Mouse (Mus musculus) neural tube, embryonic 13.5 days (tissue): ENCODE measurements around the gene Plxdc1. TPM values are rescaled to one million over a fixed set of nuclear protein-coding genes. Genes with fewer than 3 reads are reported as not detected.
A peak's percentile ranks its signal among the peaks of the same experiment; 100 is the strongest.

Source experiments
- ATAC-seq: fragments of 200-750 bp; cut with Nextera tagmentation; 2 replicates; pipeline ENCODE4 v1.8.0; 2017; ENCODE audit warnings: low read depth, mild to moderate bottlenecking, moderate TSS enrichment, moderate library complexity
- H3K27ac ChIP-seq: fragments of 300-500 bp; sonication (generic); replicated peaks from 2 replicates; pipeline ENCODE4 v1.5.1; 2015; ENCODE audit warnings: moderate library complexity, mild to moderate bottlenecking, inconsistent platforms
- H3K27me3 ChIP-seq: fragments of 300-500 bp; sonication (generic); 2 replicates; pipeline ENCODE4 v1.6.1; 2015; ENCODE audit warnings: mild to moderate bottlenecking, inconsistent platforms
- H3K36me3 ChIP-seq: fragments of 300-500 bp; sonication (generic); 2 replicates; pipeline ENCODE4 v1.6.1; 2015; ENCODE audit warnings: mild to moderate bottlenecking, inconsistent platforms
- H3K4me1 ChIP-seq: fragments of 300-500 bp; sonication (generic); replicated peaks from 2 replicates; pipeline ENCODE4 v1.6.1; 2015; ENCODE audit warnings: inconsistent platforms
- H3K4me2 ChIP-seq: fragments of 300-500 bp; sonication (generic); 2 replicates; pipeline ENCODE4 v1.6.1; 2015; ENCODE audit warnings: inconsistent platforms, mild to moderate bottlenecking, moderate library complexity
- H3K4me3 ChIP-seq: fragments of 300-500 bp; sonication (generic); 2 replicates; pipeline ENCODE4 v1.5.1; 2015; ENCODE audit warnings: mild to moderate bottlenecking, inconsistent platforms
- H3K9ac ChIP-seq: fragments of 300-500 bp; sonication (generic); 2 replicates; pipeline ENCODE4 v1.6.1; 2015; ENCODE audit warnings: moderate library complexity, mild to moderate bottlenecking, inconsistent platforms
- H3K9me3 ChIP-seq: fragments of 300-500 bp; sonication (generic); 2 replicates; pipeline ENCODE4 v1.6.1; 2016; ENCODE audit warnings: inconsistent platforms
- WGBS: fragments of 180-500 bp; shearing (Covaris S2); methylation state at CpG from one replicate; pipeline ENCODE4 v1.1.7; 2015; 5-methylcytosine and 5-hydroxymethylcytosine counted together
- polyA plus RNA-seq: library from polyadenylated mRNA; unstranded; fragments of >200 nt; fragmentation: Nextera tagmentation; extraction: Ambion mirVana; gene quantifications from 2 replicates; pipeline ENCODE4 v1.2.1, GENCODE M21; 2015

Gene Plxdc1
- polyA plus RNA-seq, 1 experiment from 2014 or later: 0.71 TPM

DNA sequence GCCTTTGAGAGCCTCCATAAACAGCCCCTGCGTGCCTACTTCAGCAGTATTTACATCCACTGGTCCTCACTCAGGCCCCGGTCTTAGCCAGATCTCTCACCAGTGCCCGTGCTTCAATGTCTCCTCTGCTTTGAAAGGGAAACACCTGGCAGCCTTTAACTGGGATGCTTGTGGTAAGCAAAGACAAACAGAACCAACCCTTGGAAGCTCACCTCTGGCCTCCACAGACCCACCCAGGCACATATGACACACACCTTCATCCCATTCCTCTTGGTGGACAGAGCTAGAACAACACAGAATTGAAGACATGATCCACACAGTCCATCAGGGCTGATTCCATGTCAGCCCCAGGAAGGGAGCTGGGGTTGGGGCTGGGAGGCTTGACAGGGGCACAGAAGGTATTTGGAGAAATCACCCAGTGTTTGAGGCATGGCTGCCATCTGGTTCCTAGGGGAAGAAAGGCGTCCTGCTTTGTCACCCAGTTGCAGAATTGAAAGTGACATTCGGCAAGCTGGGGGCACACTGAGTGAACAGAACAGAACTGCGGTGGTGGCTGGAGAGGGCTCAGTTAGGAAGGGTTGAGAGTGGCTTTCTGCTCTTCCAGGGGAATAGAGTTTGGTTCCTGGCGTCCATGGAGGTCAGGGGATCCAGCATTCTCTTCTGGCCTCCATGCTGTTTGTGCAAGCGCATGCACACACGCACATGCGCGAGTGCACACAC lies 12.0 kb upstream of the Plxdc1 start:
- H3K4me2 ChIP-seq: no peak overlapping the region
- H3K9ac ChIP-seq: no peak overlapping the region
- peaks cover 29% of the 10 kb centered on the region; the same call in 1 of the 2 replicates for H3K27me3 ChIP-seq
- no peak overlapping the region for H3K27ac ChIP-seq
- no peak overlapping the region for H3K4me3 ChIP-seq
- peaks cover 41% of the 10 kb centered on the region for H3K4me1 ChIP-seq
- H3K9me3 ChIP-seq: no peaks in the 10 kb centered on the region
- peaks cover 9% of the 10 kb centered on the region for H3K36me3 ChIP-seq
- WGBS: 81% methylated on average over 11 of the region's 11 CpGs
- ATAC-seq: no peak

DNA sequence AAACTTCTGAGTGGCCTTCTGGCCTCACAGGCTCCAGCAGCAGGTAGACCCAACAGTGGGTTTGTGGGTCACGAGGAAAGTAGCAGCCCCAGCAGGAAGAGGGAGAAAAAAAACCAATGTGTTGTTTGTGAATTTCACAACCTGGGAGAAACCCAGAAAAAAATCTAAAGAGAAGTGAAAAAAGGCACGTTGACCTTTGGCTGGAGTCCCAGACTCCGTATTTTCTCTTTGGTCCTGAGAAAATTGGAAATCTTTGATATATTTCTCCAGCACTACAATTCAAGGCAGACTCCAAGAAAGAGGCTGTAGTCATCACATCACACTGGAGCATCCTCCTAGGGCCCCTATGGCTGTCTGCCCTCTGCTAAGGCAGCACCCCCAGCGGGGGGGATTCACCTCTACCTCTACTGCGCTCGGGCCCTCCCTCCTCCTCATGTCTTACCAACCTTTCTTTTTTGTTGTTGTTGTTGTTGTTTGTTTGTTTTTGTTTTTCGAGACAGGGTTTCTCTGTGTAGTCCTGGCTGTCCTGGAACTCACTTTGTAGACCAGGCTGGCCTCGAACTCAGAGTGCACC lies 11.2 kb upstream of the Plxdc1 start:
- Histone ChIP-seq H3K9me3 (no peaks in the 10 kb centered on the region), H3K4me2 (no peak overlapping the region), H3K9ac (no peak overlapping the region), H3K4me1 (peaks cover 34% of the 10 kb centered on the region), H3K36me3 (peaks cover 2% of the 10 kb centered on the region; the same call in 1 of the 2 replicates), H3K27ac (no peak overlapping the region), H3K27me3 (peaks cover 29% of the 10 kb centered on the region; the same call in 1 of the 2 replicates), H3K4me3 (no peak overlapping the region)
- WGBS: 78% methylated on average over 8 of the region's 8 CpGs
- ATAC-seq: no peak

DNA sequence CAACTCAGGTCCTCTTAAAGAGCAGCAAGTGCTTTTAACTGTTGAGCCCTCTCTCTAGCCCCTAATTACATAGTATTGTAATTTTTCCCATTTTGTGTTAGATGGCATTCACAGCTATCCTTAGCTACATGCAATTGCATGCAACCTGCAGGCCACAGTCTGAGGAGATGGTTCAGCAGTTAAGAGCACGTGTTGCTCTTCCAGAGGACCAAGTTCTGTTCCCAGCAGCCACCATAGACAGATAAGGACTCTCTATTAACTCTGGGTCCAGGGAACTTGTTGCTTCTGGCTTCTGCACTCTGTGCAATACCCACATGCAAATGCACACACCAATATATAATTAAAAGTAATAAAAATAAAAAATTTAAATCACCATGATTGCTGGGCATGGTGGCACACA lies 10.4 kb upstream of the Plxdc1 start:
- no peaks in the 10 kb centered on the region for H3K9me3 ChIP-seq
- WGBS: 66% methylated on average over 1 of the region's 1 CpGs
- no peaks in the 10 kb centered on the region for H3K36me3 ChIP-seq
- H3K9ac ChIP-seq: no peak overlapping the region
- ATAC-seq: no peak
- no peak overlapping the region for H3K4me2 ChIP-seq
- H3K27ac ChIP-seq: no peak overlapping the region
- H3K4me1 ChIP-seq: peaks cover 26% of the 10 kb centered on the region
- peaks cover 23% of the 10 kb centered on the region; the same call in 1 of the 2 replicates for H3K27me3 ChIP-seq
- no peak overlapping the region for H3K4me3 ChIP-seq

DNA sequence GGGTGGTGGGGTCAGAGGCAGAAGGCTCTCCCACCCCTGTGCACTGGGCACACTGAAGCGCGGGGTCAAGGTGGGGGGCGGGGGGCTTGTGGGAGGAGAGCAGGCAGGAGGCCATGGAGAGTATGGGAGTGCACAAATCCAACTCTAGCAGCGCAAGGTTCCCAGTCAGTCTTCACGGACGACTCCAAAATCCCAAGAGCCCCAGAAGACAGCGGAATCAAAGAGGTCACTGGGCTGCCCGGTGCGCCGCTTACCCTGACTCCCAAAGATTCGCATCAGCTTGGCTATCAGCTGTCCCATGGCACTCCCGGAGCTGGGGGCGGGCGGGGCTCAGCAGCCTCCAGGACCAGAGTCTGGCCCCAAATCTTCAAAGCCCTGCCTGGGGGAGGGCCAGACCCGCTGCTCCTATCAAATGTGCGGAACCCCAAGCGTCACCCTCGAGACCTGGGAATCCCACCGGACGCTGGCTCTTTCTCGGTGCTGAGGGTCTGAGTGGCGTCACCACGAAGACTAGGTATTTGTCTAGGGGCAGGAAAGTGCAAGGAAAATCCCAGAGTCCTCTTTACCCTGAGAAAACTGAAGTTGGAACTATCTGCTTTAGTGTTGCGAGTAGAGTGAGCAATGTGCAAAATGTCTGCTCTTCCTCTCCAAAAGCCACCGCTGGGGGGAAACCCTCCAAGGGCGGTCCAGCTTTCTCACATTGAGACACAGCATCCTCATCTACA lies 9.5 kb upstream of the Plxdc1 start, which contains the start of gene Arl5c:
TSS of gene Arl5c (minus strand) at position 618 of the 725 bp plus-strand sequence.
- Histone ChIP-seq H3K27ac (no peak within 1 kb of the TSS), H3K9me3 (no peaks in the 10 kb centered on the region), H3K4me1 (peaks cover 26% of the 10 kb centered on the region), H3K27me3 (peaks cover 18% of the 10 kb centered on the region; the same call in 1 of the 2 replicates), H3K9ac (peak within 1 kb of the TSS; percentile 63), H3K4me2 (peak within 1 kb of the TSS; percentile 70), H3K4me3 (peak within 1 kb of the TSS; percentile 38), H3K36me3 (no peaks in the 10 kb centered on the region)
- ATAC-seq: peak; percentile 40
- WGBS: under 1% methylated on average over 26 of the region's 26 CpGs

DNA sequence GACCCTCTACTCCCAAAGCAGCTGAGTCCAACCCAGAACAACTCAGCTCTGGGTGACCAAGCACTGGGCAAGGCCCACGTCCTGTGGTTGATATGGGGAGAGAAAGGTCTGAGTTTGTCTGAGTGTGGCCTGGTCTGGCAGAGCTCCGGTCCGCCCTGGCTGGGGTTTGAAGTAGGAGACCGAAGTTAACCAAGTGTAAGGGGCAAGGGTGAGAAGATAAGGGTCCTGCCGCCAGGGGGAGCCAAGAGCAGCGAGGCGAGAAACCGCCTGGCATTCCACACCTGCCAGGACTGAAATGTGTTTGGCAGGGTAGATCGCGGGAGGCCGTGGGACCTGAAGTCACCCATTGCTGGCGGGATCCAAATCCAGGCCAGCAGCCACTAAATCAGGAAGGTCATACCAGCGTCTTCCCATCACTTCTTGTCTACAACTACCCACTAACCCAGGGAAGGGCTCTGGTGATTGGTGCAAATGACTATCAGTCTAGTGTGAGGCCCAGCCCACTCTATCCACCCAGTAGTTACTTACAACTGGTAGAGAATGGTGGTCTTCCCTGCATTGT lies 8.4 kb upstream of the Plxdc1 start:
- H3K4me2 ChIP-seq: peak overlapping the region; percentile 70
- 6% methylated on average over 13 of the region's 13 CpGs for WGBS
- H3K27me3 ChIP-seq: peaks cover 15% of the 10 kb centered on the region; the same call in 1 of the 2 replicates
- H3K9ac ChIP-seq: peak overlapping the region; percentile 63
- no peak overlapping the region for H3K27ac ChIP-seq
- H3K4me1 ChIP-seq: peaks cover 29% of the 10 kb centered on the region
- H3K4me3 ChIP-seq: peak overlapping the region; percentile 38
- no peaks in the 10 kb centered on the region for H3K9me3 ChIP-seq
- H3K36me3 ChIP-seq: no peaks in the 10 kb centered on the region
- peak; percentile 32; the same call in 1 of the 2 replicates for ATAC-seq

DNA sequence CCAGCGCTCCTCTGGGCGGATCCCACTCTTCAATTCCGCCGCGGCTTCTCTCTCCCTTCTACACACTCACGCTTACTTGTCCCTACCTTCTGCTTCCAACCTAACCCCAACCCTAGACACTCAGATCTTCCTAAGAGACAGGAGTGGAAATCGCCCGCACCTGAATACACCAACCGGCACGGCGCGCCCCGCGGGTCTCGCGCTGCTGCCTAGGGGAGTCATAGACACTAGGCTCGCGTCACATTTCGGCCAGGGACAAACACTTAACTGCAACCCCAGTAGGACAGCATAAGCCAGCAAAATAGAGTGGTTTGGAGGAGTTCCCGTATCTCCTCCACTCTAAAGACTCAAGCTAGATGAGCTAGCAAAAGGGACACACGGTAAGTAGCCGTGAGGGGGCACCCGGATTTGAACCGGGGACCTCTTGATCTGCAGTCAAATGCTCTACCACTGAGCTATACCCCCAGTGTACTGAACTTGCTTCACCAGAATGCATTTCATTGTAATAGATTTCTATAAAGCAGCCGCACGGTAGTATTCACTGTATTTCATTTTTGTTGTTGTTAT lies 2.4 kb upstream of the Plxdc1 start:
- Histone ChIP-seq H3K27ac (peak overlapping the region; percentile 89), H3K9ac (peak overlapping the region; percentile 79), H3K4me2 (peak overlapping the region; percentile 81), H3K4me3 (peak overlapping the region; percentile 71), H3K9me3 (no peaks in the 10 kb centered on the region), H3K36me3 (no peaks in the 10 kb centered on the region), H3K4me1 (peaks cover 30% of the 10 kb centered on the region), H3K27me3 (peaks cover 34% of the 10 kb centered on the region)
- ATAC-seq: peak; percentile 87
- 1% methylated on average over 26 of the region's 26 CpGs for WGBS

DNA sequence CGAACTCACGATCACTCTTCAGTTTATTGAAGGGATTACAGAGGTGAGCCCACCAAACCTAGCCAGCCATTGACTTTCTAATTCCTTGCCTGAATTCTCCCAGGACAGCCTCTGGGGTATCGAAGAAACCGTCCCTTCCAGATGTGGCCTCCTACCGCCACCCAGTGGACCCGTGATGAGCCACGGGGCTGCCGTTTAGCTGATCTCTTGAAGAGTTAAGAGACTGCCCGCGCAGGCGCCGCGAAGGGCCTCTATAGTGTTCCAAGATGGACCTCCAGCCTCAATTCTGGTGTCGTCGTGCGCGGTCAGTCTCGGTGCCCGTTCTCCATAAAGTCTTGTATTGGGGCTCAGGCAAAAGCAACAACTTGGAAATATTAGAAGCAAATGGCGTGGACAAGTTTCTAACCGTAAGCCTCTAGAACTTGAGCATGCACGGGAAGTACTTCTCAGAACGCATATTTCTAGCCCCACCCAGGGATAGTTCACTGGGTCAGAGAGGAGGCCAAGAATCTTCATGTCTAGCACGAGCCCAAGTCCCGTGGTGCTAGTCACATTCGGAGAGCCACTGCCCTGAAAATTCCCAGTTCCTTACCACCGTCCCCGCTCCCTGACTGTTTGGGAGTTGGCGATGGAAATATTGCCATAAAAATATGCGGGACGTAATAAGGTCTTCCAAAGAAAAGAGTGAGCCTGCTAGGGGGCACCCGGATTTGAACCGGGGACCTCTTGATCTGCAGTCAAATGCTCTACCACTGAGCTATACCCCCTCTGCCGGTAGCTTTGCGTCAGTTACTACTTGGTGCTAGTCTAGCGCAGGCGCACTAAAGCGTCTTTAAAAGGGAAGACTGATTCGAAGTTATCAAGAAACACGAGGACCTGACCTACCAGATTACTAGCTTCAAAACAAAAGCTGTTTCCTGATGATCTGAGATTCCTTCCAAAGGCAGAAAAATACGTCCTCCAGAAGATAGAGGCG lies 1.6 kb upstream of the Plxdc1 start:
- ATAC-seq: peak; percentile 91
- Histone ChIP-seq H3K9me3 (no peaks in the 10 kb centered on the region), H3K27ac (peak overlapping the region; percentile 89), H3K4me2 (peak overlapping the region; percentile 81), H3K4me1 (peaks cover 30% of the 10 kb centered on the region), H3K27me3 (peaks cover 34% of the 10 kb centered on the region), H3K9ac (peak overlapping the region; percentile 79), H3K36me3 (no peaks in the 10 kb centered on the region), H3K4me3 (peak overlapping the region; percentile 71)
- WGBS: under 1% methylated on average over 42 of the region's 42 CpGs

DNA sequence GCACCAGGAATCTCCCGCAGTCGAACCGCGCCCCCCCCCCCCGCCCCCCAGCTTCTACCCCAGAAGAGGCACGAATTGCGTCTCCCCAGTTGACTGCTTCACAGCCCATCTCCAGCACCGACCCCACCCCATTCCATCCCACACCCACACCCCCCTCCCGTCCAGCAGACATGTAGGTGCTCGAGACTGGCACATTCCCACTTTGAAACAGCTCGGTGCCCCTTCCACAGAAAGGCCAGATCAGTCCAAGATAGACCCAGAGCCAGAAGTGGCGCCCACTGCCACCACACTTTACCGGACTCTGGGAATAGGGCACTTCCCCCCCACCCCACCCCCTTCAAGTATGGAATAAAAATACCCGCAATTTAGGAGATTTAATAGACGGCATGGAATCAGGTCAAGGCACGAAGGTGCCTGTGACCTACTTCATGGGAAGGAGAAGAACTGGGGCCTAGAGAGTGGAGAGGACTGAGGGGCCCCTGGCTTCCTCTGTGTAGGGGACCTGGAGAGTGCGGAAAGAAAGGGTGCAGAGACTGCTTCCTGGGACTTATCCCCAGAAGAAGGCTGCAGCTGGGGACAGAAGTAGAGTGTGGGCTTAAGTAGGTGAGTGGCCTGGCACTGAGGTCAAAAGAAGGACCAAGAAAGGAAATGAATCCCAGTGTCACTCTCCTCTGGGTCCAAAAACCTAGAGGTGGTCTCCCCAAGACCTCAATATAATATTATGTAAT lies 658 bp upstream of the Plxdc1 start:
- no peak overlapping the region for H3K27ac ChIP-seq
- H3K4me3 ChIP-seq: peak overlapping the region; percentile 71
- H3K4me1 ChIP-seq: peaks cover 30% of the 10 kb centered on the region
- no peak for ATAC-seq
- no peaks in the 10 kb centered on the region for H3K36me3 ChIP-seq
- peak overlapping the region; percentile 69 for H3K9ac ChIP-seq
- peak overlapping the region; percentile 81 for H3K4me2 ChIP-seq
- no peaks in the 10 kb centered on the region for H3K9me3 ChIP-seq
- H3K27me3 ChIP-seq: peaks cover 34% of the 10 kb centered on the region
- WGBS: 24% methylated on average over 17 of the region's 17 CpGs

DNA sequence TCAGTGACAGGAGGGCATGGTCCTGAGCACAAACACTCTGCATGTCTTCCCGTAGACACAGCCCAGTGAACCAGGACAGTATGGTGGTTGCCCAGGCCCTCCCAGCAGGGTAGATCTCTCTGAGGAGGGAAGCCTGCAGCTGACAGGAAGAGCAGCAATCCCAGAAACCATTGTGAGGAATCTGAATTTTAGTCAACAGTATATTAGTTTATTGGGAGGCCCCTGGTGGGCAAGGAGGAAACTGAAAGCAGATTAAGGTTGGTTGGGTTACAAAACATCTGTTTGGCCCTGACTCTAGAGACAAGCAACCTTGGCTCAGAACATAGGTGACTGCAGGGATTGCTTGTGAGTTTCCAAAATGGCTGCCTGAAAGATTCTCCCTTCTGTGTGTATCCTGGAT lies 2.3 kb downstream of the Plxdc1 start:
- Histone ChIP-seq H3K4me1 (peaks cover 20% of the 10 kb centered on the region), H3K9ac (no peak overlapping the region), H3K27me3 (peaks cover 34% of the 10 kb centered on the region), H3K4me2 (no peak overlapping the region), H3K9me3 (no peaks in the 10 kb centered on the region), H3K36me3 (no peaks in the 10 kb centered on the region), H3K4me3 (no peak overlapping the region), H3K27ac (no peak overlapping the region)
- WGBS: 87% methylated on average over 1 of the region's 1 CpGs
- no peak for ATAC-seq

DNA sequence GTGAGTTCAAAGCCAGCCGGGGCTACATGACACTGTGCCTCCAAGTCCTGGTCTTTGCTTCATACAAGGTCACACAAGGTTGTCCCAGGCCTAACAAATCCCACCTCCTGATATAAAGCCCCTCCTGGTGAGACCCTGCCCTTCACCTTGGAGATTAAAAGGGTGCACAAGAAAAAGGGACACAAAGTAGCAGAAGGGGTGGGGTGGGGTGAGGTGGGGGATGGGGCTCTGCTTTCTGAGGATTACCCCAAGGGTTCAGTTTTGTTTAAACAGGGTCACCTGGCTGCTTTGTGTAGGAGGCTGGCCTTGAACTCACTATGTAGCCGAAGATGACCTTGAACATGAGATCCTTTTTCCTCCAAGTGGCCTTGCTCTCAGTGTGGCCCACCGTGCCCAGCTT lies 2.7 kb downstream of the Plxdc1 start:
- no peaks in the 10 kb centered on the region for H3K36me3 ChIP-seq
- no peak overlapping the region for H3K4me3 ChIP-seq
- H3K4me2 ChIP-seq: no peak overlapping the region
- no peak overlapping the region for H3K27ac ChIP-seq
- WGBS: 95% methylated on average over 3 of the region's 3 CpGs
- H3K9ac ChIP-seq: no peak overlapping the region
- ATAC-seq: no peak
- H3K9me3 ChIP-seq: no peaks in the 10 kb centered on the region
- peaks cover 20% of the 10 kb centered on the region for H3K4me1 ChIP-seq
- H3K27me3 ChIP-seq: peaks cover 34% of the 10 kb centered on the region
